Mouse (Mus musculus): ENCODE measurements around the gene Rnf130. TPM values are rescaled to one million over a fixed set of nuclear protein-coding genes. Genes with fewer than 3 reads are reported as not detected.

Gene Rnf130
- polyA plus RNA-seq, 1 experiment from 2014 or later, result 59.0 TPM

- no peak overlapping the region for H3K4me3 ChIP-seq (replicated peaks)
- H3K27ac ChIP-seq, result no peak overlapping the region
- H3K9me3 ChIP-seq, result no peaks in the 10 kb centered on the region
- no peak overlapping the region for H3K9ac ChIP-seq (replicated peaks)
- no peak overlapping the region for H3K4me2 ChIP-seq (replicated peaks)
- 86% methylated on average over 7 of the region's 7 CpGs for WGBS
- H3K27me3 ChIP-seq, result no peaks in the 10 kb centered on the region
- peaks cover 94% of the 10 kb centered on the region for H3K36me3 ChIP-seq
- ATAC-seq, result no peak
- no peaks in the 10 kb centered on the region for H3K4me1 ChIP-seq (replicated peaks)
Observed at GRCm38 (mm10) chr11:50149200-50149599, 124.1 kb downstream of the Rnf130 start.

GRCm38 (mm10) chr11:50149603-50150150 lies 124.5 kb downstream of the Rnf130 start:
- no peak overlapping the region for H3K4me2 ChIP-seq (replicated peaks)
- H3K36me3 ChIP-seq, result peaks cover 98% of the 10 kb centered on the region
- no peaks in the 10 kb centered on the region for H3K27me3 ChIP-seq
- no peak for ATAC-seq
- H3K4me3 ChIP-seq (replicated peaks), result no peak overlapping the region
- H3K9ac ChIP-seq (replicated peaks), result no peak overlapping the region
- H3K4me1 ChIP-seq (replicated peaks), result no peaks in the 10 kb centered on the region
- H3K27ac ChIP-seq, result no peak overlapping the region
- H3K9me3 ChIP-seq, result no peaks in the 10 kb centered on the region
- 91% methylated on average over 9 of the region's 9 CpGs for WGBS

- Histone ChIP-seq H3K9me3 (no peaks in the 10 kb centered on the region), H3K9ac (replicated peaks) (no peak overlapping the region), H3K4me2 (replicated peaks) (no peak overlapping the region), H3K4me3 (replicated peaks) (no peak overlapping the region), H3K27me3 (no peaks in the 10 kb centered on the region), H3K4me1 (replicated peaks) (no peaks in the 10 kb centered on the region), H3K36me3 (peaks cover 97% of the 10 kb centered on the region), H3K27ac (no peak overlapping the region)
- 85% methylated on average over 3 of the region's 3 CpGs for WGBS
- ATAC-seq, result no peak
Observed at GRCm38 (mm10) chr11:50151374-50151773, 126.2 kb downstream of the Rnf130 start.

GRCm38 (mm10) chr11:50154166-50154565 lies 129.0 kb downstream of the Rnf130 start:
- H3K9me3 ChIP-seq, result no peaks in the 10 kb centered on the region
- WGBS, result 79% methylated on average over 9 of the region's 9 CpGs
- H3K27ac ChIP-seq, result no peak overlapping the region
- no peaks in the 10 kb centered on the region for H3K4me1 ChIP-seq (replicated peaks)
- no peak overlapping the region for H3K4me3 ChIP-seq (replicated peaks)
- peaks cover 99% of the 10 kb centered on the region for H3K36me3 ChIP-seq
- no peaks in the 10 kb centered on the region for H3K27me3 ChIP-seq
- H3K9ac ChIP-seq (replicated peaks), result no peak overlapping the region
- H3K4me2 ChIP-seq (replicated peaks), result no peak overlapping the region
- ATAC-seq, result no peak

MicroRNA genes within 50 kb of the gene (microRNA counts, 519-probe panel; counts per million panel counts)
- 3,566 counts per million, percentile 70 among the panel's probes with 10 or more counts for microRNA mmu-miR-340-3p
- microRNA mmu-miR-340-5p, result 6,006 counts per million, percentile 95 among the panel's probes with 10 or more counts

Small RNA genes lying within 50 kb of the gene (microRNA-seq; reads per million reads assigned to microRNA genes)
- 864 reads per million, percentile 78 among the genes with 10 or more reads in this experiment for gene Mir340

Other genes starting within 250 kb of the Rnf130 start
- gene Gfpt2, start 231.2 kb upstream of the Rnf130 start, polyA plus RNA-seq (2015; fragmentation: Nextera tagmentation; extraction: Ambion mirVana), result 3.9 and 4.6 TPM in 2 replicates
- 43.5 and 49.1 TPM in 2 replicates for gene Mapk9, start 178.6 kb upstream of the Rnf130 start, polyA plus RNA-seq (2015; fragmentation: Nextera tagmentation; extraction: Ambion mirVana)
- gene Rasgef1c, start 123.5 kb upstream of the Rnf130 start, polyA plus RNA-seq (2015; fragmentation: Nextera tagmentation; extraction: Ambion mirVana), result 8.2 and 9.5 TPM in 2 replicates
- 36.8 and 39.9 TPM in 2 replicates for gene Tbc1d9b, start 106.0 kb downstream of the Rnf130 start, polyA plus RNA-seq (2015; fragmentation: Nextera tagmentation; extraction: Ambion mirVana)
- 34.1 and 35.1 TPM in 2 replicates for gene Mrnip, start 149.1 kb downstream of the Rnf130 start, polyA plus RNA-seq (2015; fragmentation: Nextera tagmentation; extraction: Ambion mirVana)
- 271 and 280 TPM in 2 replicates for gene Sqstm1, start 185.5 kb downstream of the Rnf130 start, polyA plus RNA-seq (2015; fragmentation: Nextera tagmentation; extraction: Ambion mirVana)
- 18.0 and 30.1 TPM in 2 replicates for gene Mgat4b, start 185.5 kb downstream of the Rnf130 start, polyA plus RNA-seq (2015; fragmentation: Nextera tagmentation; extraction: Ambion mirVana)
- 0.89 and 1.2 TPM in 2 replicates for gene Ltc4s, start 213.3 kb downstream of the Rnf130 start, polyA plus RNA-seq (2015; fragmentation: Nextera tagmentation; extraction: Ambion mirVana)